Mouse (Mus musculus): ENCODE data around the gene Slc9b1.

DNA sequence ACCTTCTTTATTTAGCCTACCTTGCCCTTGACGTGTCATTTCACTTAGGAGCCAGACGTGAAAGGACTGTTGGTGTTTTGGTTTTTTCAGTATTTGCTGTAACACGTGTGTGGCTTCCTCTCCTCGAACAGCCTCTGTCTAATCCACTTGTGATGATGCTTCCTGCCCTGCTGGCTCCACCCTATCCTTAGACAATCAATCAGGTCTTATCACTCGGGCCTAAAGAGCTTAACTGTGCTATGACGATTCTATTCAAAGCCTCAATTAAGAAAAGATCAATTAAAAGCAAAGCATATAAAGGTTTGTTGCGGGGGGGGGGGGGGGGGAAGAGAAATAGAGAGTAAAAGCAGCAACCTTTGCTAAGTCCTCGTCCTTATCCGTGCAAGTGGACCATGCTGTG is 59.5 kb downstream of the Slc9b1 start:
- TF ChIP-seq NELFE (IDR thresholded peaks at IDR 0.05; ENCODE audit: low read depth, low read length) (no peak), ELF1 (IDR thresholded peaks at IDR 0.05; ENCODE audit: low read depth, low read length) (no peak), MAFK (IDR thresholded peaks at IDR 0.05; ENCODE audit: borderline replicate concordance, low read depth, low read length) (no peak), ZNF384 (IDR thresholded peaks at IDR 0.05; ENCODE audit: low read depth, low read length) (no peak)
